Mouse (Mus musculus) sigmoid colon, adult 10 weeks (tissue): Measurements from ENCODE around the gene Try5. TPM values are rescaled to one million over a fixed set of nuclear protein-coding genes. Genes with fewer than 3 reads are reported as not detected.

ENCODE experiments used
- polyA plus RNA-seq: library from polyadenylated mRNA; stranded (reverse); fragments of 350-450 nt; fragmentation: Illumina TruSeq; extraction: RNeasy Lipid Tissue Mini Kit (QIAGEN cat#74804); gene quantifications from one replicate; pipeline ENCODE4 v1.2.3, GENCODE M21; 2014; ENCODE audit warnings: low read depth, low replicate concordance

Gene Try5
- polyA plus RNA-seq: 1.7 TPM

DNA sequence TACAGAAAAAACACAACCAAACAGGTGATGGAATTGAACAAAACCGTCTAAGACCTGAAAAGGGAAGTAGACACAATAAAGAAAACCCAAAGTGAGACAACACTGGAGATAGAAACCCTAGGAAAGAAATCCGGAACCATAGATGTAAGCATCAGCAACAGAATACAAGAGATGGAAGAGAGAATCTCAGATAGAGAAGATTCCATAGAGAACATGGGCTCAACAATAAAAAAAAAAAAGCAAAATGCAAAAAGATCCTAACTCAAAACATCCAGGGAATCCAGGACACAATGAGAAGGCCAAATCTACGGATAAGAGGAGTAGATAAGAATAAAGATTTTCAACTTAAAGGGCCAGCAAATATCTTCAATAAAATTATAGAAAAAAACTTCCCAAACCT lies at the start of gene Try5:
Gene Try5, minus strand, starts transcription at position 101 of the 400 bp plus-strand sequence.

DNA sequence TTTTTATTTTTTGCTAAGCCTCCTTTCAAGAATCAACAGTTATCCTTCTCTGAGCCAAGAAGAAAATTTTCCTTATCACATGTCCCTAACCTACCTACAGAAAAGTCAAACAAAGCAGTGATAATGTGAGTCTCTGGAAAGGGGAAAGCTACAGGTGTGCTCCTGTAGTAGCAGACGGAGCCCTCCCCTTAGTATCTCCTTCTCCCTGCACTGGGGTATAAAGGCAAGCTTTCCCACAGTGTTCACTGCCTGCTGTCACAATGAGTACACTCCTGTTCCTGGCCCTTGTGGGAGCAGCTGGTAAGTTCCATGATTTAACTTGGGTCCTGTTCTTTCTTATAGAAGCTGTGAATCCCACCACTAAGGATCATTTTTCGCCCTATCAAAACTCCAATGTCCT lies 37.3 kb upstream of the Try5 start, which contains the start of gene Try10:
Gene Try10, plus strand, starts transcription at position 174 of the 400 bp plus-strand sequence.

DNA sequence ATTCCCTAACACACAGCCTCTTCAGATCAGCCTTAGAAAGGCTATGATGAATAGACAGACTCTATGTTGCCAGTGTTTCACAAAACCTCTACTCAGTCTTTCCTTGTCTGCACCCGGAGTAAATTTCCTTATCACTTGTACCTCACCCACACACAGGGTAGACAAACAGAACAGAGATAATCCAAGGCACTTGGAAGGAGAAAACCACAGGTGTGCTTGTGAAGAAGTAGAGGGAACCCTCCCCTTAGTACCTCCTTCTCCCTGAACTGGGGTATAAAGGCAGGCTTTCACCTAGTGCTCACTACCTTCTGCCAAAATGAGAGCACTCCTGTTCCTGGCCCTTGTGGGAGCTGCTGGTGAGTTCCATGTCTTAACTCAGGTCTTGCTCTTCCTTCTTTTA lies 14.7 kb downstream of the Try5 start, which contains the start of gene Try4:
Gene Try4, plus strand, starts transcription at position 301 of the 400 bp plus-strand sequence.

Other genes with a start within 250 kb of the Try5 start
- 2.1 TPM for gene Try4, start 14.6 kb downstream of the Try5 start, polyA plus RNA-seq
- not detected for gene Try10, start 37.3 kb upstream of the Try5 start, polyA plus RNA-seq
- gene Prss3, start 60.8 kb upstream of the Try5 start, polyA plus RNA-seq: not detected
- not detected for gene Gm5771, start 75.5 kb upstream of the Try5 start, polyA plus RNA-seq
- not detected for gene Gm10334, start 129.3 kb upstream of the Try5 start, polyA plus RNA-seq
- not detected for gene Prss1, start 142.1 kb upstream of the Try5 start, polyA plus RNA-seq
- 2.5 TPM for gene Prss2, start 204.9 kb upstream of the Try5 start, polyA plus RNA-seq